Mouse (Mus musculus): ENCODE measurements around the gene Agtrap.

Agtrap gene

DNA sequence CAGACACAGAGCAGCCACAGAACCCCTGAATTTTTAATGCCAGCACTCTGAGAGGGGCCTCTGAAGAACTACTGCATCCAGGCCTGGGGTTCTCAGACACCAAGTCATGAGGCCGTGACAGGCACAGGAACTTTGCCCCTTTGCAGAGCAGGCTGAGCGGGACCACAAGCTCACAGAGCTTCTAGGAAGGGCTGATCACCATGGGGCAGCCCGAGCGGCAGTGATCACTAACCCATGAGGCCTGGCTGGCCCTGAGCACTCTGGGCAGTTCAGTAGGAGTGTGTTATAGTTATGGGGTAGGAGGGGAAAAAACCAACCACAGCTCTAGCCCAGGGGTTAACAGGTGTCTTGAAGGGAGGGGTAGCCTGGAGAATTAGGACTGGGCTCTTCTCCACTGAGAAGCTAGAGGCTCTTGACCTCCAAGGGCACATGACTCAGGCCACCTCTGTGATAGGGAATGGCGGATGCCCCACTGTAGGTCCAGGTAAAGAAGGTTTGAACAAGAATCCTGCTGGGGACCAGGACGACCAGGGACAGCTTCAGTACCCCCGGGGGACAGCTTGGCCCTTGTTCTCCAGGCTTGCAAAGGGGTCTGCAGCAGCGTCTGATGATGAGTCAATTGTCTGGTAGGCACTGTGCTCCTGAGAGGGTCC lies 7.8 kb downstream of the Agtrap start:
- no peak for DNase-seq (ENCODE audit: low read depth in 1 of 2, low spot score in 2 of 2)

DNA sequence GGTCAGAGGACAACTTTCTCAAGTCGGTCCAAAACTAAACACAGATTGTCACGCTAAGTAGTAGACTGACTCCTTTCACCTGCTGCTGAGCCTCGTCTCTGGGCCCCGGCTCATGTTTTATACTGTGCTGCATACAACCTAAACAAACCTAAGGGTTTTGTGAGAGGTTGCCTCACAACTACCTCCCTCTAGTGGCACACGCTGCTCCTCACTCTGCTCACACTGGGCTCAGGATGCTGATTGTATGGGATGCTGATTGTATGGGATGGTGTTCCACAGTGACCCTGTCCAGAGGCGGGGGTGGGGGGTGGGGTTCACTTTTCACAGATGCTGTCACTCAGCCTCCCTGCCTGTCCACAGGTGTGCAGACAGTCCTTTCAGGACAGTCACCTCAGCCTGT lies 8.6 kb downstream of the Agtrap start:
- DNase-seq (ENCODE audit: low read depth in 1 of 2, low spot score in 2 of 2): no peak

- no peak for DNase-seq (ENCODE audit: low read depth in 1 of 2, low spot score in 2 of 2)
Measured at GRCm38 (mm10) chr4:148075881-148076280, 11.9 kb downstream of the Agtrap start.

- DNase-seq (ENCODE audit: low read depth in 1 of 2, low spot score in 2 of 2): peak; percentile 16 to 18
Measured at GRCm38 (mm10) chr4:148075259-148075658, 12.6 kb downstream of the Agtrap start.

DNA sequence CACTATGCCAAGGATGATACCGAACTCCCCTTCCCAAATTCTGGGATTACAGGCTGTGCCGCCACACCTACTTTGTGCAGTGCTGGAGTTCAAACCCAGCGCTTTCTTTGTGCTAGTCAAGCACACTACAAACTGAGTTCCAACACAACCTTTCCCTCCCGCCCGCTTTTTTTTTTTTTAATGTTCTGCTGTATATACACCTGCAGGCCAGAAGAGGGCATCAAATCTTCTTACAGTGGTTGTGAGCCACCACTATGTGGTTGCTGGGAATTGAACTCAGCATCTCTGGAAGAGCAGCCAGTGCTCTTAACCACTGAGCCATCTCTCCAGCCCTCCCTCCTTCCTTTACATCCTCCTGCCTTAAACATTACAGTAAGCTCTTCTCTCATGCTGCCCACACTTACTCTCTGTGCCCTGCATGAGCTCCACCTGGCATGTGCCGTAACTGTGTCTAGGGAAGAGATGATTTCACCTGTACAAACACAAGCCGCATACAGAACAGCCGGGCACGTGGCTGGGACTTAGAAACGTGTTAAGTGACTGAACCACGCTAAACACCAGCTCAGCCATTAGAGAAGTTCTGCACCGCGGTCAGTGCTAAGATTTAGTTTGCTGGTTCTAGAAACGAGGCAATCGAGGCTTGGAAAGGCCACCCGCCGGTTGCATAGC lies 13.2 kb downstream of the Agtrap start:
- no peak for DNase-seq (ENCODE audit: low read depth in 1 of 2, low spot score in 2 of 2)

- no peak for DNase-seq (ENCODE audit: low read depth in 1 of 2, low spot score in 2 of 2)
Measured at GRCm38 (mm10) chr4:148071508-148071907, 16.3 kb downstream of the Agtrap start.

GRCm38 (mm10) chr4:148069602-148070218 lies 18.1 kb downstream of the Agtrap start:
- no peak for DNase-seq (ENCODE audit: low read depth in 1 of 2, low spot score in 2 of 2)

DNA sequence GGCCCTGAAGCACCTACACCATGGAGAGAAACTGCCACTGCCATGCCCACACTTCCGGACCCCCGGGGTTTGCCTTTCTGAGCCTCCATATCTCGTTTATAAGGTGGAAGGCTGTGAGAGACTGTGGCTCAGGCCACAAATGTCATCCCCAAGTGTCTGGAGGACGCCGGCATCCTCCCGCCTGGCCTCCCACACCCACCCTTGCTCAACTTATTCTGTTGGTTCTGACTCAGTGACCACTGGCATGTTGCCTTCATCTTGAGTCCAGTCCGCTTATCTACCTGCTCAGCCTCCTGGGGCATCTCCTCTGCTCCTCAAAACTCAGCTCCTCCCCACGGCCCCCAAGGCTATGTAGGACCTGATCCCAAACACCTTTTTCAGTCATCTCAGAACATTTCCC lies 20.5 kb downstream of the Agtrap start:
- no peak for DNase-seq (ENCODE audit: low read depth in 1 of 2, low spot score in 2 of 2)

GRCm38 (mm10) chr4:148066401-148066744 lies 21.5 kb downstream of the Agtrap start:
- DNase-seq (ENCODE audit: low read depth in 1 of 2, low spot score in 2 of 2): no peak

DNA sequence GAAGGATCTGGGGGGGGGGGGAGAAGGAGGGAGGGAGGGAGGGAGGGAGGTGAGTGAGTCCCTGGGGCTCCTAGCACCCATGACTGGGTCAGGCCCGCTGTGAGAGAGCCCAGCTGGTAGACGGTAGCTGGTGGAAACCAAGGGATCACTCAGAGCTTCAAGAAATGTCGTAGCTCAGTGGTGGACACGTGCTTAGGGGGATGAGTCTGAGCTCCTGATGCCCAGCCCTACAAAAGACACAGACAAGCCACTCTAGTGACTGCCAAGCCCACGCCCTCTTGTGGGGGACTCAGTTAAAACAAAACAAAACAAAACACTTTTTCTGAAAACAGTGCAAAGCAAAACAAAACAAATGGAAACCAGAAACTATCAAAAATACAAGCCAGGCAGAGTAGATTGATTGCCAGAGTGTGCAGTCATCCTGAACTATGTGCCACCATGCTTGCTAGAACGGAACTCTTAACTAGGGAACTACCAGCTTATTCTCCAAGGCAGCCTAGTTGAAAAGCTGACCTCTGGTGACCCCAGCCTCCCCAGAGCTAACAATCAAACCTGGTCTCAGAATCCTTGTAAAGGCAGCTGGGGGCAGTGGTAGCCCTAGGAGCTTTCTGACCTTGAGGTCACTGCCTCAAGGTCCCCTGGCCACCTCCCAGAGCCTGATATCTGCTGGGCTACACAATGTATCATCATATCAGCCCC lies 22.0 kb downstream of the Agtrap start:
- no peak for DNase-seq (ENCODE audit: low read depth in 1 of 2, low spot score in 2 of 2)

- no peak for DNase-seq (ENCODE audit: low read depth in 1 of 2, low spot score in 2 of 2)
Measured at GRCm38 (mm10) chr4:148061086-148061480, 26.7 kb downstream of the Agtrap start.

DNA sequence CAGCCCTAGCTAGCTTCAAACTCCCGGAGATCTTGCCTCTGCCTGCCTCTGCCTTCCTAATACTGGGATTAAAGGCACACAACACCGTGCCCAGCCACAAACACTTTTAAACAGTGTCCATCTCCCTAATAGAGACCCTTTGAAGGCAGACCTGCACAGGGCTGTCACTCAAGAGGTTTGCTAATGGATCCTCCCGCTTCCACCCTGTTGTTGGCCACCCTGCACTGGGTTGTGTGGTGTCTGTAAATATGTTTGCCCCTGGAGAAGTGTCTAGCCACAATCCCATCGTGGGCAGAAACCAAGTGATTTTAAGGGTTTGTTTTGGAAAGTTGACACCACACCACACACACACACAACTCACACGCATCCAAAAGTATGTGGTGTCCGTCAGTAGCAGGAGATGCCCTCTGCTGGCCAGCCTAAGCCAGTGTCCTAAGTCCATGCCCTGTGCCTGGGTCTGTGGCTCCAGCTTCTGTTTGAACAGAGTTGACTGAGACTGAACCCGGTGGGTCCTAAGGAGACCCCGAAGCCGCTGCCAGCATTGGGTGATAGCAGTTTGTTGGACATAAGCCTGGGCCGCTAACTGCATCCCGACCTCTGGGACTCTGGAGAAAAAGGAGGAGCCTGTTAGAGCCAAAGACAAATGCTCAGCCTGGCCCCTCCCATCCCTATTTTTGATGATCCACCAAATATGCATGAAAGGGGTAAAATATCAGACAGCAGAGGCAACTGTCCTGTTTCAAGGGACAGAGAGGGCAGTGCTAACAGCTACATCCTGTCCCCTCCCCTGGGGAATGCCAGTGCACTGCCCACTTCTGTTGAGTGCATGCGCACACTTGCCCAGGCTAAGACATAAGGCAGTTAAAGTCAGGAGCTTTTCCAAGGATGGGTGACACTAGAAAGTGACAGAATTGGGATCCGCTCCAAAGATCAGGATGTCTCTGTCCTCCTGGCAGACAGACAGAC lies 27.4 kb downstream of the Agtrap start:
- DNase-seq (ENCODE audit: low read depth in 1 of 2, low spot score in 2 of 2): no peak

DNA sequence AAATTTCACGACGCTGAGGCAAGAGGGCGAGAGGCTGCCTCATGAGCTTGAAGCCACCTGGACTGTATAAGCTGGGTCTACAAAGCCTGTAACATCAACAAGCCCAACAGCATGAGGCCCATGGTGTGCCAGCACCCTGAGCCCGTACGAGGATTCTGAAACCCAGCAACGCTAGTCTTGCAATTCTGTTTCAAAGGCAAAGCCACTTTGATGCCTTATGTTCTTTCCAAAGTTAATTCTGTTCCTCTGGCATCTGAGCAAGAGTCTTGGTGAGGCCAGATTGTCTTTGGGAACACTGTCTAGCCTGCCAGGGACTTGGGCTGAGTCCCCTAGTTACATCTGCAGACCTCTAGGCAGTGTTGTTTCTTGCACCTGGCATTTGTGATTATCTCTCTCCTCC lies 28.8 kb downstream of the Agtrap start:
- no peak for DNase-seq (ENCODE audit: low read depth in 1 of 2, low spot score in 2 of 2)

- DNase-seq (ENCODE audit: low read depth in 1 of 2, low spot score in 2 of 2): no peak
Measured at GRCm38 (mm10) chr4:148058218-148058819, 29.5 kb downstream of the Agtrap start.

DNA sequence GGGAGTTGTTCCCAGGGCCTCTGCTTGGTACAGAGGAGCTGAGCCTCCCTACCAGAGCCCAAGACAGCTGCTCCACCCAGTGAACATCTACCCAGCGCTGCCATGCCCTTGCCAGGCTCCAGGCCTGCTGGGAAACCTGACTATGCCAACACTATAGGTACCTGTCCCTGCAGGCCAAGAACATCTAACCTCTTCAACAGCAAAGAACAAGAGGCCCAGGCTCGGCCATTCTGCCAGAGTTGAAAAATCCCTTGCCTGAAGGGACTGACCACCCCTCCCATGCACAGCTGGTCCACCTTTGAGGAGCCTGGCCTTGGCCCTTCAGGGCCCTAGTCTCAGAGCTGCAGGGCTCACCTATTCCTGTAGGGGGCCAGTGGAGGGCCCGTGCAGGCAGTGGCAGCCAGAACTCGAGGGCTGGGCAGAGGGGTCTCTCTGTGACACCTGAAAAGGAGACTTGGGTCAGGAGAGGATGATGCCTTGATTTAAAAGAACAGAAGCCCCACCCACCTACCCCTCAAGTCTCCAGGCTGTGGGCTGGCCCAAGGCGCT lies 30.1 kb downstream of the Agtrap start:
- no peak for DNase-seq (ENCODE audit: low read depth in 1 of 2, low spot score in 2 of 2)

DNA sequence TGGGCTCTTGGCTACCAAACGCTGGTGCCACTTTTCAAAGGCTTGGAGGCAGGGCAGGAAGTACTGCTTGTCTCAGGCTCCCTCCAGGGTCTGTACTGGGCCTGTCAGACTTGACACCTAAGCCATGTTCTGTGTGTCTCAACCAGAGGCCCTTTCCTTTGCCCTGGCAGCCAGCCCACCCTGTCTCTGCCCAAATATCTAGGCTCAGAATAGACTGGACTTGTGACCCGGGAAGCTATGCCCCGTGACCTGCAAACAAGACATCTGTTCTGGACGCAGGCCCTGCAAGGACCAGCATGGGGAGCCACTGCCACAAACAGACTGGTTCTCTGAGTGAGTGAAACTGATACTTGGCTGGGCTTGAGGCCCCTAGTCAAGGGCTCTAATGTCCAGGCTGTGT lies 31.0 kb downstream of the Agtrap start:
- DNase-seq (ENCODE audit: low read depth in 1 of 2, low spot score in 2 of 2): no peak

DNA sequence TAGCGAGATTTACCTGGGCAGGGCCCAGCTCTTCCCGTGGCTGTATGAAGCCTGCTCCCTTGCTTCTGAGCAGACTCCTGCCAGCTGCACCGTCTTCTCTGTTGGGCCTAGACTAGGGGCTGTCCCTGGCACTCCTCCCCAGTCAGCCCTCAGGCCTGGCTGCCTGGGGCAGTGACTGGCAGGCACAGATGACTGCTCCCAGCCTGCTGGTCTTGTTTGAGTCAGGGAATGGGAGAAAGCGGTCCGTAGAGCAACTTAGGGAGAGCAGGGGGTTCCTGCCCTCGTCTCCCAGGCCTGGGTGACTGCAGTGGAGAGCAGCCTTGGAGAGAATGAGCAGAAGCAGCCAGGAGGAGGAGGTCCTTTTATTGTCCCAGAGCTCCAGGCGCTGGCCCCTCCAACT lies 31.6 kb downstream of the Agtrap start:
- DNase-seq (ENCODE audit: low read depth in 1 of 2, low spot score in 2 of 2): no peak

- no peak for DNase-seq (ENCODE audit: low read depth in 1 of 2, low spot score in 2 of 2)
Measured at GRCm38 (mm10) chr4:148054961-148055695, 32.7 kb downstream of the Agtrap start.

- no peak for DNase-seq (ENCODE audit: low read depth in 1 of 2, low spot score in 2 of 2)
Measured at GRCm38 (mm10) chr4:148053417-148053920, 34.4 kb downstream of the Agtrap start.

Measured in monocyte, adult 2 months (primary cell).